Mouse (Mus musculus) hematopoietic stem cell, adult 5-6 weeks (primary cell): Measurements from ENCODE around the gene Rph3al. TPM values are rescaled to one million over a fixed set of nuclear protein-coding genes. Genes with fewer than 3 reads are reported as not detected.

Experiments
- ATAC-seq, 2 experiments: fragments of 125-278 bp in 1 of 2; replicated peaks in 1 of 2; 2 replicates each; pipeline ENCODE4 v1.8.0; 2016 to 2017; ENCODE audit warnings: inconsistent platforms in 2 of 2, mild to moderate bottlenecking in 2 of 2, moderate number of reproducible peaks in 2 of 2, low read depth in 1 of 2, moderate TSS enrichment in 1 of 2; ENCODE audit not compliant: low FRiP score in 2 of 2, poor library complexity in 2 of 2, severe bottlenecking in 2 of 2, insufficient read depth in 1 of 2, low TSS enrichment in 1 of 2
- total RNA-seq: library from RNA; stranded (forward); fragments of 172-1452, 232-1000 nt; gene quantifications from 2 replicates; pipeline ENCODE4 v1.2.3, GENCODE M21; 2017

The Rph3al gene
- total RNA-seq, 1 experiment from 2014 or later, result 4.4 TPM

- ATAC-seq, result no peak
Observed at GRCm38 (mm10) chr11:75853067-75853636, 85.1 kb downstream of the Rph3al start.

- peak; percentile 23 to 24; a peak in 1 of 4 replicates for ATAC-seq
Observed at GRCm38 (mm10) chr11:75852485-75852884, 85.7 kb downstream of the Rph3al start.

DNA sequence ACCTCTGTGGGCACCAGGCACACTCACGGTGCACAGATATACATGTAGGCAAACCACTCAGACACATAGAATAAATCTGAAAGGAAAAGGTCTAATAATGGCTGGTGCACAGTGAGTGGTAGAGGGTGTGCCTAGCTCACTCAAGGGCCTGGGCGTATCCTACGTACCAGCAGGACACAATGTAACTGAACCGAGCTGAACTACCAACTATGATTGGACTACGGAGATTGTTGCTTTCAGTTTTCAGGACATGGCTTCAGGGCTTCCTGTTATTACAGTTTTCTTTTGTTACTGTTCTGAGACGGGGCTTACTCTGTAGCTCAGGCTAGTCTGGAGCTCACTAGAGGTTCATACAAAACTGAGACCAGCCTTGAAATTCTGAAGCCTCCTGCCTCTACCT is 88.7 kb downstream of the Rph3al start:
- ATAC-seq, result no peak

GRCm38 (mm10) chr11:75846589-75846988 is 91.6 kb downstream of the Rph3al start:
- ATAC-seq, result no peak

DNA sequence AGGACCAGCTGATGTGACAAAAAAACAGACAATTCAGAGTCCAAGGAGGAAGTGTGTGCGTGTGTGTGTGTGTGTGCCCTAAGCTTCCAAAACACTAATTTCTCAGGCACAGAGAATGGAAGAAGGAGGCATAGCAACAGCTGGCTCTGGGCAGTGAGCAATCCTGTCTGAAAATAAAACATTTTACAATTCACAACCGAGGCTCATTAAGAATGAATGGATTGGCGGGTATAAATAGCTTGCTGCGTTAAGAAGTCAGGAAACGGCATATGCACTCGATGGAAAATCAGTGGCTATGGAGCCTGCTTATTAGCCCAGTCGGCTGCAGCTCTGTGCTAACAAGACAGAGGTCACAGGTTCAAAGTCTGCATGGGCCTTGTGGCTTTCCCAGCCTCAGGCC is 92.6 kb downstream of the Rph3al start:
- ATAC-seq, result no peak

DNA sequence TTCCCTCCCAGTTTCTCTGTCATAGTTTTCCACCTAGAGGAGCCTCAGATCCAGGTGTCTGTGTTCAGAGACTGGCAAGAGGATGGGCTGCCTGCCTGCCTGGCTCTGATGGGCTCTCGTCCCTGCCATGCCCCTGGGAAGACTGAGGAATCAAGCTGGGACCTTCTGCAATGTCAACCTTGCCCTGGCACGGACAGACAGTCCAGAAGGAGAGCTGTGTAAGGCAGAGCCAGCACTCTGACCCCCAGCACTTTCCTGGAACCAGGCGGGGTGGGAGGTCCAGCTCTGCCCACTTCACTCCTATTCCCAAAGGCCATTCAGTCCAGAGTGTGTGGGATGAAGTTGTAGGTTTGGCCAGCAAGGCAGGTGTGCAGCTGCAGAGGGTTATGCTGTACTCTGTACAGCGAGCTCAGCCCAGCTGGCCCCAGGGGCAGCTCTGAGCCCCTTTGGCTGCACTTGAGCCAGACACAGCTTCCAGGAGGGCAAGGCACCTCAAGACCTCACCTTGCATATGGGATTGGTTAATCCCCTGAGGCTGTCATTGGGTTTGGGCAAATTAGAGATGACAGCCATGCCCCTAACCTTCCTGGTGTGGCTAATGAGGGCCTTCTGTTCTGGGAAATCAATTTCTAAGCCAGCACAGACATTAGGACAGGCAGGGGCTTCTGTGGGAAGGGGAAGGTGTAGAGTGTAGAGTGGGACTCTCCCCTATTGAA is 95.2 kb downstream of the Rph3al start:
- ATAC-seq, result no peak

- ATAC-seq, result no peak
Observed at GRCm38 (mm10) chr11:75841503-75841902, 96.7 kb downstream of the Rph3al start.

DNA sequence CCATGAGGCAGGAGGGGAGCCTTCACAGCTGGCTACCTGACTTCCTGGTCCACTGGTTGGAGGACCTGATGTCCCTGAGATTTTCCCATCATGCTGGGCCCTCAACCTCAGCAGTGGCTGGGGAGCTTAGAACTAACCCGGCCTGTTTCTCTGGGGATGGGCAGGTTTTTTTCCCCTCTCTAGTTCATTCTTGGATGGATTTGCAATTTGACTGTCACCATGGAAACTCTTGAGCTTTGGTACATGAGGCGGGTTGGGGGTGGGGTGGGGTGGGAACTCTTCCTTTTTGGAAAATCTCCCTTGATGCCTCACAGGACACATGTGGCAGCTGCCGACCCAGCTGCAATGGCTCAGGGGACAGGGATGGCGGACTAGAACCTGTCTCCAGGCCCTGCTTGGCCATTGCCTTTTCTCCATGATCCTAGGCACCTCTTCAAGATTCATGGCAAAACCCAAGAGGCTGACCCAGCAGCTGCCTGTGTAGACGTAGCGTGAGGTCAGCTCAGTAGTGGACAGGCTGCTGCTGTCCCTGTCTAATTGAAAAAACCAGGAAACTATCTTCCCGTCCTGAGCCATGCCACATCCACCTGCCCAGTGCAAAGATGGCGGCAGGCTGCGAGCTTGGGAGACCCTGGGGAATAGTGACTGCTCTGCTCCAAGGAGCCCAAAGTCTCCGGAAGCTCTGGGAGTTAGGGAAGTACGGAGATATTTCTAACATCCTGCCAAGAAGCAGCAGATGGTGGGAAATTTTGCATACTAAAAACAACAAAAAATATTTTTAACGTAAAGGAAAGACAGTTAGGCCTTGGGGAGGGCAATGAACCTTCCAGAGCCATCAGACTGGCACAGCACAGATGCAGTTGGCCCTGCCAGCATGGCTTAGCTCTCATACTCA is 98.4 kb downstream of the Rph3al start:
- no peak for ATAC-seq

- ATAC-seq, result peak; percentile 59 to 73
Observed at GRCm38 (mm10) chr11:75838861-75839426, 99.3 kb downstream of the Rph3al start.

DNA sequence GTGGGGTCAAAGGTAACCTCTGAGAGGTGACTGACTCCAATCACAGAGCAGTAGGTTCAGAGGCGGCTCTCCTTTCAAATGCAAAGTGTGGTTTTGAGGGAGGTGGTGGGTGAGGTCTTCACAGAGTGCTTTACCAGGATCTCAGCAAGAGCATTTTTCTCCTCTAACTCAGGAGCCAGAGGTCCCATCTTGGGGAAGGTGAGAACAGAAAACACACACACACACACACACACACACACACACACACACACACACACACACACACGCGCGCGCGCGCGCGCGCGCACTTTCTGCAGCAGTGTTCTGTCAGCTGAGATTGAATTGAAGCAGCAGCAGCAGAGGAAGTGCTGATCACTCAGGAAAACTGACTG is 102.0 kb downstream of the Rph3al start:
- no peak; a peak in 1 of 4 replicates for ATAC-seq

GRCm38 (mm10) chr11:75835587-75836239 is 102.5 kb downstream of the Rph3al start:
- peak; percentile 20 to 52; a peak in 3 of 4 replicates for ATAC-seq

DNA sequence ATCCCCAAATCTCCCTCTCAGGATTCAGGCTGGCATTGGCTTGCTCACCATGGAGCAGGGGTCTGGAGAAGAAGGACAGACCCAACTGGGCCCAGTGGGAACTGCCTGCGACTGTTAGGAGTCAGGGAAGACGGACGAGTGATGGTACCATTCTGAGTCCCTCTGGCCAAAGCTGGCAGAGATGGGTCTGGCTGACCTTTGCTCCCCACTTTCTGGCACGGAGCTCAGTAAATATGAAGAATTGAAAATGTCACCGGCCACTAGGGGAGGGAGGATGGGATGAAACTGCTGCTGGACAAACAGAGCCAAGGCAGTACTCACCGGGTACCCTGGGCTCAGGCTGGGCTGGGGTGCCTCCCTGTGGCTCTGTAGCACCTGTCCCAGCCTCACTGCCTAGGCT is 105.1 kb downstream of the Rph3al start:
- no peak for ATAC-seq

DNA sequence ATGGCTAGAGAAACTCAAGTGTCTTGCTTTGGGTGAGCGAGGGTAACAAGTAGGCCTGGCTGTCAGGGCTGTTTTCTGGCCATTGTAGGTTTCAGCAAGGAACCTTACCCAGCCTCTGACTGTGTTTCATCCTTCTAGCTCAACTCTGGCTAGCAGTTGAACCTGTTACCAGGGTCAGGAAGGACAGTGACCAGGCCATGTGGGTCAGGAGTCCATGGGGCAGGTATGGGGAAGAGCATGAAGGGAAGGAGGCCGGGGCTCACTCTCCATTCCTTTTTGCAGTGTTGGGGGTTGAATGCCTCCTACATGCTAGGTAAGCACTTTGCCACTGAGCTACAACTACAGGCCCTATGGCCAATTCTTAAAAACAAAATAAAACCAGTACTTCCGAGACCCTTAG is 107.8 kb downstream of the Rph3al start:
- no peak for ATAC-seq

DNA sequence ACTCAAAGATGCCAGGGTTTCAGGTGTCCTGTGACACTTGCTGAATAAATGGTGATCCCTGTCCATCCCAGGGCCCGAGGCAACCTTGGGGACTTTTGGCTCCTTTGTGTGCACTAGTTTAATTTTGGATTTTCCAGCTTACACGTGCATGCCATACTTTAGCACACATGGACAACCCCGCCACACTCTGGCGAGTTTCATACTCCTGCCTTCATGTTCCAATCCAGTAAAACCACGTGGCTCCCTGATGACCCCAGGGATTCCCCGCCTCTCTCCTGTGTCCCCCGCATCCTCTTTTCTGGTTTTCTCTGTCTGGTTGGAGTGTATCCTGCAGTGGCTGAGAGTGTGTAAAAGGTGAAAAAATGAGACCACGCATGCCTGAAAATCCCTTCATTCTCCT is 110.8 kb downstream of the Rph3al start:
- ATAC-seq, result no peak

DNA sequence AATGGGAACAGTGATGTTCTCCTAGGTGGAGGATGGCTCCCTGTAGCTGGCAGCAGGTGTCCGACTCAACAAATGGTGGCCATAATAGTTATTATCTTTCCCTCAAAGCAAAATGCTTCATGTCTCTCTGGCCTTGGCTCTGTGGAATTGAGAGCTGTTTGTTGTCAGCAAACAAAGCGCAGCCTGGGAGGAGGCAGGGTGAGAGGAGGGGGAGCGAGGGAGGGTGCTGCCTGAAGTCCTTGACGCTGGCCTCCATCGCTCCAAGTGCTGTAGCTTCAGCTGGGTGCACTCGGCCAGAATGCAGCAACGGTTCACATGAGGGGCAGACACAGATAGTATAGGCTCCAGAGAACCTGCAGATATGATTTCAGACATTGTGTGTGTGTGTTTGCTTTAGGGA is 114.7 kb downstream of the Rph3al start:
- ATAC-seq, result no peak

DNA sequence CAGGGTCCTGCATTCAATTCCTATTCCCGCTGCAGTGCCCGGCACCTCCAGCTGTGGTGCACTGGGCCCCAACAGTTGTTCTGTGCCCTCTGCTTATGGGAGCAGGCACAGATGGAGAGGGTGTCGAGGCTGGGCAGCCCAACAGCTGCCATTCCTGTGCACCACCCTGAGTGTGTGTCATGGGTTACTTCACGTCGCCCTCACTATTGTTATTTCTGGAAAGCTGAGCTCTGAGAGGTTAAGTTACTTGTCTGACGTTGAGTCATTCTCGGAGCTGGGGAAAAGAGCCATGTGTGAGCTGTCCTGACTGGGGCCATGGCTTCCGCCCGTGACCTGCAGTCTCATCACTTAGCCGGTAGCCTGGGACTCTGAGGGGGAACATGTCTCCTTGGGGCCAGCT is 125.1 kb downstream of the Rph3al start:
- ATAC-seq, result no peak

DNA sequence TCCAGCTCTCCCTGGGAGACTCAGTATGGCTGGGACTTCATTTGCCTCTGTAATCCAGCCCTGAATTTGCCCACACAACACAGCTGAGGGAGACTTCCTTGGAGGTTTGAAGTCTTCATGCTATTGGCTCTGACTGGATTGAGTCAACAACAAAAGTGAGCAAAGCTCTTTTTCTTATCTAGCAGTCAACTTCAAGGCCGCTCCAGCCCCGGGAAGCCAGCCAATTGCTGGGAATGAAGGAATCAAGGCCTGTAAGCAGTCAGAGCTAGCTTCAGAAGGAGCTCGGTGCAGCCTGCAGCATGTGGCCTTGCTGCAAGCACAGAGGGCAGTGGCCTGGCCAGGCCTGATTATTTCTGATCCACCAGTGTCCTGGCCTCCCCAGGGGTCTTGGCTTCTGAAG is 126.3 kb downstream of the Rph3al start:
- ATAC-seq, result no peak
